Mouse (Mus musculus): Measurements from ENCODE around the gene Gm20425.

Gm20425 gene

DNA sequence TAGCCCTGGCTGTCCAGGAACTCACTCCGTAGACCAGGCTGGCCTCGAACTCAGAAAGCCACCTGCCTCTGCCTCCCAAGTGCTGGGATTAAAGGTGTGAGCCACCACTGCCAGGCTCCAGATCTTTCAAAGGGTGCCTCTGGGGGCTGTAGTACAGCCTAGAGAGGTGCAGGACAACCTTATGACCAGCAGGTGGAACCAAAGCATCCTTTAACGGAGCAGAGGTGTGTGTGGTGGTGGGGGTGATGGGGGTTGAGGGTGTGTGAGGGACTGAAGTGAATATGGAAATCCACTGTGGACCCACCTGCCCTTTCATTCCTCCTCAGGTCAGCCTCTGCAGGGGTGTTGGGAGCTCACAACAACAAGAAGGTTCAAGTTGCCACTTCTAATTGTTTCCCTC, 4.6 kb downstream of the Gm20425 start:
- DNase-seq (ENCODE audit: extremely low spot score, low read depth, low spot score): no peak

DNA sequence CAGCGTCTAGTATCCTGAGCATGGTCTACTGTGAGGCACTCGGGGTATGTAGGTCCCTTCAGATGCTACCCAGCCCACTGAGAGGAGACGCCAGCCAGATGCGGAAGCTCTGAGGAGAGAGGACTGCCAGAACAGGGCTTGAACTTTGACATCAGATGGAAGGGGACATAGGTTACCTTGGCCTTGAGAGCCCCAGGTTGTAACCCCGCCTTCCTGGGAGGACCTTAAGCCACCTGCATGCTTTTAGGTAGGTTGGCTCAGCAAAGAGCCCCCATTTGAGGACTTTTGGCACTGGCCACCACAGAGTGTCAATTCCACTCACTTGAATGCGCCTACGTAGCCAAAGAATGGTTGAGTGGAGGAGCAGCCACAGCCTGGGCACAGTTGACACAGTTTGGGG, 5.4 kb downstream of the Gm20425 start:
- no peak for DNase-seq (ENCODE audit: extremely low spot score, low read depth, low spot score)

- no peak for DNase-seq (ENCODE audit: extremely low spot score, low read depth, low spot score)
Observed at GRCm38 (mm10) chr9:103214281-103214680, 15.8 kb downstream of the Gm20425 start.

DNA sequence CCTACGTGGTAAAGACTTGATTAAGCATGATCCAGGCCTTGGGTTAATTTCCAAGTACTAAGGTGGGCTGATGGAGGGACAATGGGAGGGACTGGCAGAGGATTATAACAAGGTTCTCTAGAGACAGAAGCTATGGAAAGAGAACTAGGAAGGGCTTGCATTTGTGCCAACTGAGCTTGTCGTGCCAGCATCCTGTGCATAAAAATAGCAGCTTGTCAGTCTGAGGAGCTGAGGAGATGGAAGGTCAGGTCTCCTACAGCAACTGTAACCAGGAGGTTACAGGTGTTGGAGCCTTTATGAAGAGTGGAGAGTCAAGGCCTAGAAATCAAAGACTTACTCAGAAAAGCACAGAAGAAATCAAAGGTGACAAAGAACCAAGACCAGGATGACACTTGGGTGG, 16.5 kb downstream of the Gm20425 start:
- no peak for DNase-seq (ENCODE audit: extremely low spot score, low read depth, low spot score)

DNA sequence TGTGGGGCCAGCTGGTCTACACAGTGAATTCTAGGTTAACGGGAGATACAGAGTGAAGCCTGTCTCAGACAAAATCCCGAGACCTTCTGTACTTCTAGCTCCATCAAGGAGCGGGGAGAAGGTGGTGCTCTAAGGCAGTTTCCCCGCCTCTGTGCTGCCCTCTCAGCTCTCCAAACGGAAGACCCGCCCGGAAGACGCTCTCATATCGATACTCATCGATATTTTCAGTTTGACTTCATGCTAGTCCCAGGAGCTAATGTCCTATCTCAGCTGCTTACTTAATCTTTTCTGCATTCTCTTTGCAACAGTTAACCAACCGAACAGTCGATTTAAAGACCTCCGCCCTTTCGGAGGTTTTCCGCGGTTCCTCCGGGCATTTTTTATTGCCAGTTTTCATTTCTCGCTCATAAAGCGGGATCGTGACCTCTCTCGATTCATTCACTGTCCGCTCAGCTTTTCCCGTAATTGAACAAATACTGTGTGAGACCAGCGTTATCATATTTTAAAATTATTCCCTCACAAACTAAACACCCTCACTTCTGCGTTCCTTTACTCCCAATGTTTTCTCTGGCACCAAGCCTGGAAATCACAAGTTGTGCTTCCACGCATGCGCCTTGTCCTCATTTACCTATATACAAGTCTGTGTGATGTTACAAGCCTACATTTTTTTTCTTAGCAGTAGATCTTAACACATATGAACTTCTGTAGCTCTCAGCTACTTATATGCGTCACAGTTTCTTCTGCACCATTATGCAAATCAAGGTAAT, 17.3 kb downstream of the Gm20425 start:
- no peak for DNase-seq (ENCODE audit: extremely low spot score, low read depth, low spot score)

DNA sequence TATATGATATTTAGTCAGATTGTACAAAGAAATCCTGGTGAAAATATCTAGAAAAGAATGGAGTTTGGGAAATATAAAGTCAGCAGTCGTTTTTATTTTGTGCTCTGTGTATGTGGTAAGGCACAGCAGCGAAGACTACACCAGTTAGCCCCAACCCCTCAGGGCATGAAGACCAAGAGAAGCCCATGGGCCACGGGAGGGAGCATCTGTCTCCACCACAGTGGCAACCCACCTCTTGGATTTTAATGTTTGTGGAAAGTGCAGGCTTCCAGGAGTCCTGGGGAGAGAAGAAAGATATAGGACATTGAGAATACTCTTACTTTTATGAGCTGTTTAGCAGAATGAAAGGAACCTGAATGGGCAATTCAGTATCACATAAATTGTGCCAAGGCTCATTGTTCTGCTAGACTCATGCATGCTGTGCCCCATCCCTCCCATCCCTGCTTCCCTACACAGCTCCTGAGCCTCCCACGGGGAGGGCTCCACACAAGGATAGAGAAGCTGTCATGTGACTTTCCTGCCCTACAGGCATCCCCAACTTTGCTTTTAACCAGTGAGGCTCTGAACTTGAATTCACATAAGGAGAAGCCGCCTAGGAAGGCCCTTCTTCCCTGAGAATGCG, 21.2 kb downstream of the Gm20425 start:
- DNase-seq (ENCODE audit: extremely low spot score, low read depth, low spot score): no peak

GRCm38 (mm10) chr9:103207846-103208245, 22.3 kb downstream of the Gm20425 start:
- DNase-seq (ENCODE audit: extremely low spot score, low read depth, low spot score): peak; percentile 46

DNA sequence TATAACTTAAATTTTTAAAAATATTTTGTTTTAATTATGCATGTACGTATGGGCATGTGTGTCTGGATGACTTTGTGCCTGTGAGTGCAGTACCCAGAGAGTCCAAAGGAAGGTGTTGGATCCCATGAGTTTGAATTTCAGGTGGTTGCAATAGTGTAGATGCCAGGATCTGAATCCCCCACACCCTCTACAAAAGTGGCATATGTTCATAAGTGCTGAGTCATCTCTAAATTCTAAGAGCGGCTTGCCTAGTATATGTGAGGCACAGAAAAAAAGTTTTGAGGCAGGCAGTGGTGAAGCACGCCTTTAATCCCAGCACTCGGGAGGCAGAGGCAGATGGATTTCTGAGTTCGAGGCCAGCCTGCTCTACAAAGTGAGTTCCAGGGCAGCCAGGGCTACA, 24.3 kb downstream of the Gm20425 start:
- no peak for DNase-seq (ENCODE audit: extremely low spot score, low read depth, low spot score)

DNA sequence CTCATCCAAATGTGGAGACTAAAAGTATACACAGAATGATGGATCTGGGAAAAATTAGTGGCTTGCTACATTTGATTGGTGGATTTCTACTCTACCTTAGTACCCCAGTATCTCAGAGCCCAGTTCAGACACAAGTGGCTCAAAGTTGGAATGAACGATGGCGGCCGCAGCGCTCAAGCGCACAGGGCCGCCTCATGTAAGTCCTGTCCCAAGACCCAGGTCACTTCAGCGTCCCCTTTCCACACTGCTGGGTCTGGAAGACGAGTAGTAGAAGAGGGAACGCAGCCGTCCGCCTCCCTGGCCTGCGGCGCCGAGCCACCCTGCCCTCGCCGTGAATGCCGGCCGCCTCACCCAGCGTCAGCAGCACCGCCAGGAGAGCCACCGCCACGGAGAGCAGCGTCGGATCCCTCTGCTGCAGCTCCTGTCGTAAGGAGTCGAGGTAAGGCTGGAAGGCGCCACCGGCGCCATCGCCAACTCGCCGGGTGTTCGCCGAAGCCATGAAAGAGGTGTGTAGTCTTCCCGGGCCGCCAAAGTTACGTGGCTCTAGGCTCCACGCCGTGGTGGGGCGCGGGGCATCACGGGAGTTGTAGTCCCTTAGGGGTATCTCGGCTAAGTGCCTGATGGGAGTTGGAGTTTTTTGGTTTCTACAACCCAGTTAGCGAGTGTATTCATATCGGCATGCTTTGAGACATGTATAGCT, 28.4 kb downstream of the Gm20425 start, which contains the start of gene Srprb:
Srprb (minus strand) TSS at position 577 of the 700 bp plus-strand sequence.
- DNase-seq (ENCODE audit: extremely low spot score, low read depth, low spot score): peak; percentile 53

- DNase-seq (ENCODE audit: extremely low spot score, low read depth, low spot score): no peak
Observed at GRCm38 (mm10) chr9:103188416-103188815, 41.7 kb downstream of the Gm20425 start.

DNA sequence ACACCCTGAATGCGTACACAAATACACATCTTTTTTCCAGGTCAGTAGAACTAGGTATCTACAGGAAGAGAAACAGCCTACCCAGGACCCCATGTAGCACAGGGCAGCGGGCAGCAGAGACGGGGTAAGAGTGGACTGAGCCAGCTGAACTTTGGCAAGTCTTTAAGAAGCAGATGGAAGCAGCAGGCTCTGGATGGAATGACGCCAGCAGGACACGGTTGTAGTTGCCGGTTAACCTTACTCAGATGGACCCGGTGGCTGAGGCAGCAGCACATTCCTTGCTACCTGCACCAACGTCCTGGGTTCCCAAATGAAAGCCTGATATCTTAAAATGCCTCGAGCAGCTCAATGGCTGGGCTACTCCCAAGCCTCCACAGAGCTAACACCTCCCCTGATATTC, 43.4 kb downstream of the Gm20425 start:
- DNase-seq (ENCODE audit: extremely low spot score, low read depth, low spot score): no peak

- DNase-seq (ENCODE audit: extremely low spot score, low read depth, low spot score): no peak
Observed at GRCm38 (mm10) chr9:103185946-103186345, 44.2 kb downstream of the Gm20425 start.

- no peak for DNase-seq (ENCODE audit: extremely low spot score, low read depth, low spot score)
Observed at GRCm38 (mm10) chr9:103184855-103185254, 45.3 kb downstream of the Gm20425 start.

DNA sequence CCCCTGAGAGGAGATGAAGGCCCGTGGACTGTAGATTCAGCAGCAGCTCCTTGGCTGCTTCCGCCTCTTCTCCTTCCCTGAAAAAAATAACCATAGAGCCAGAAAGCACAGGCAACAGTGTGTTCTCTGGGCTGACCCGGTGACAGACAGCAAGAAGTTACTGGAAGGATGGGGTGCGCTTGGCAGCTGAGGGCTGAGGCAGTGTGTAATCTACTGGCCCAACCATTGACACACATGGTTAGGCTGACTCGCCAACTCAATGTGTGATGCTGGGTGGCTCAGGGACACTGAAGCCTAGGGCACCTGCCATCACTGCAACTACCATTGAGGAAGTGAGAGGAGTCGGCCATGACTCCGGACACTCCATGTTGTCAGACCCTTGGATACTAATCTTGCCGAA, 48.2 kb downstream of the Gm20425 start:
- no peak for DNase-seq (ENCODE audit: extremely low spot score, low read depth, low spot score)

- peak; percentile 30 for DNase-seq (ENCODE audit: extremely low spot score, low read depth, low spot score)
Observed at GRCm38 (mm10) chr9:103180807-103181565, 49.1 kb downstream of the Gm20425 start.

DNA sequence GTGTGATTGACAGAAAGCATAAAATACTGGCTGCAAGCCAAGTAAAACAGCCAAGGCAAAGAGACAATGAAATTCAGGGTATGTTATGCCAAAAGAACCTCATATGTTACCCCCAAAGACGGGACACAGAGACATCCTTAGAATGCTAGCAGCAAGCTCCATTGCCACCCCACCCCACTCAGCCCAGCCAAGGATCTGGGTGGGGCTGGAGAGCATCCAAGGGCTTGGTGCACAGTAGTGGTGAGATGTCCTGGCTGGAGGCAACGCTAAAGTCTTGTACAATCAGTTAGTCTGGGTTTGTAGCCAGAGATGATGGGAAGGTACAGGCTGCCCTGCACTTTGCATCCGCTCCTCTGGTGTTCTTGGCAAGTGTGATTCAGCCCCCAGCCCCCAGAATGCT, 49.8 kb downstream of the Gm20425 start:
- no peak for DNase-seq (ENCODE audit: extremely low spot score, low read depth, low spot score)

DNA sequence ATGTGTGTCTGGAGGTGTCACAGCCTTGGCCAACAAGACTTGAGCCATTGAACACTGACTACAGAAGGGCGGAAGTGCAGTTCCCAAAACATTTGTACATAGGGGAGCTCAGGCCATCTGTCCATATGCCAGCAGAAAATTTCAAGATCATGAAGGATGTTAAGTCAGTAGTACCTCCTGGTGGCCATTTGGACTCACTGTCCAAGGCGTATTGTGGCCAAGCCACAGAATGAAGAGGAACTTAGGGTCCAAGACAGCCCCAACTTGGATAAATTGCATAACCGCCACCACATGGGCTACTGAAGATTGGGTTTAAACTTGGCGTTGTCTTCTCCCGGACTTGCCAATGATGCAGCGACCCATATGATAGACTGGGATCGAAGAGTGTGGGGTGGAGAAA, 54.4 kb downstream of the Gm20425 start:
- no peak for DNase-seq (ENCODE audit: extremely low spot score, low read depth, low spot score)

- no peak for DNase-seq (ENCODE audit: extremely low spot score, low read depth, low spot score)
Observed at GRCm38 (mm10) chr9:103174771-103175519, 55.2 kb downstream of the Gm20425 start.

- DNase-seq (ENCODE audit: extremely low spot score, low read depth, low spot score): no peak
Observed at GRCm38 (mm10) chr9:103168771-103169170, 61.3 kb downstream of the Gm20425 start.

DNA sequence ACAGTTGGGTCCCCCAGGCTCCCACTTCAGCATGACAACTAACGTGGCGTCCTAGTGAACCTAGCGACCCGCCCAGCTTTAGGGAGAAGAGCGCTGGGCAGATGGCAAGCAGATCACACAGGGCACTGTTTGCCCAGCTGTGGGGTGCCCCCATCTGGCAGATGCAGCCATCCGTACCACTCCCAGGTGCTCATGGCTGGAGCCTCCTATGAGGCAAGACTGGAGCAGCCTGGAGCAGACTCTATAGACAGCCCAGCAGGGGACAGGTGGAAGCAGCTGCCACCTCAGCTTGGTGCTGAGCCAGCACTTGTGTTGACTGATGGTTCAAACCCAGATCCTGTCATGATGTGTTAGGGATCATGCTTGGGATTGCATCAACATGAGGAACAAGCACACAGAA, 62.1 kb downstream of the Gm20425 start:
- DNase-seq (ENCODE audit: extremely low spot score, low read depth, low spot score): no peak

GRCm38 (mm10) chr9:103163806-103164205, 66.3 kb downstream of the Gm20425 start:
- no peak for DNase-seq (ENCODE audit: extremely low spot score, low read depth, low spot score)

All from hindlimb bud, embryonic 11.5 days (tissue).